Mouse (Mus musculus): ENCODE measurements around the gene Tmem98. TPM values are rescaled to one million over a fixed set of nuclear protein-coding genes. Genes with fewer than 3 reads are reported as not detected.

Gene Tmem98
- 1 to 10 TPM; 6.3 to 7.5 TPM for total RNA-seq (2021)
- long read RNA-seq, experiment 1, transcript Tmem98-201 (7 exons, 1,633 nt) = major isoform, 18 of 20 reads
- long read RNA-seq, experiment 1, partial matches to known transcripts = 2 of 20 reads
- long read RNA-seq, experiment 1, other reads (novel, unspliced or antisense) = 0 of 20 reads
- long read RNA-seq, experiment 2, transcript Tmem98-201 (7 exons, 1,633 nt) = major isoform, 17 of 18 reads
- long read RNA-seq, experiment 2, partial matches to known transcripts = 0 of 18 reads
- long read RNA-seq, experiment 2, other reads (novel, unspliced or antisense) = 1 of 18 reads

DNA sequence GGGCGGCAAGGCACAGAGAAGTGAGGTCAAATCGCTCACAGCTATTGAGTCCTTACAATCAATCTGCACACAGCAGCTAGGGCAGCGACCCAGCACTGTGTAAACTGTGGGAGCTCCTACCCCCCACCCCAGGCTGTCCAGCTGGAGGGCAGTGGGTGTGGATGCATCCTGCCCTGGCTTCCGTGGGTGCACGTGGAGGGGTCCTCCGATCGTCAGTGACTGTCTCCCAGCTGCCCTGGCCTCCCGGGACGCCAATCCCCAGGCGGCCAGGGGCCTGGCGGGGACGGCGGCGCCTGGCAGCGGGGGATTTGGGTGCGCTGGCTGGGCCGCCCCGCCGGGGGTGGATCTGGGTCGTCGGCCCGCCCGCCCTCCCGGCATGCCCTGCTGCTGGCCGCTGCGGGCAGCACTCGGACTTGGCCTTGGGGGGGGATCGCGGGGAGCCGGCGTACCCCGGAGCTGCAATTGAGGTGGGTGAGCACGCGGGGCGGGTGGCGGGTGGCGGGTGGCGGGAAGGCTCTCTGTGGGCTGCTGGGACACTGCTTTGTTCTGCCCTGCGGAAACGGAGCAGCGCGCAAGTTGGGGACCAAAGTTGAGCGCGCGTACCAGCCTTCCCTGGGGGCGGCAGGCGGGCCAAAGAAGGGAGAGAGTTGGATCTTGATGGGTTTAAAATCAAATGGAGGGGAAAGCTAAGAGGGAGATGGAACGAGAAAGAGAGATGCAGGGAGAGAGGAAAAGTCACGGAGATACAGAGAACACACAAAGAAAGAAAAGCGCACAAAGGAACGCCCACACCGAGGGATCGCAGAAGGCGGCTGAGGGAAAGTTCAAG, at the start of gene Tmem98:
Gene Tmem98, plus strand, starts transcription at position 183 of the 829 bp plus-strand sequence.
- DNase-seq (ENCODE audit: low spot score in 2 of 2) = peak; percentile 7 to 16

DNA sequence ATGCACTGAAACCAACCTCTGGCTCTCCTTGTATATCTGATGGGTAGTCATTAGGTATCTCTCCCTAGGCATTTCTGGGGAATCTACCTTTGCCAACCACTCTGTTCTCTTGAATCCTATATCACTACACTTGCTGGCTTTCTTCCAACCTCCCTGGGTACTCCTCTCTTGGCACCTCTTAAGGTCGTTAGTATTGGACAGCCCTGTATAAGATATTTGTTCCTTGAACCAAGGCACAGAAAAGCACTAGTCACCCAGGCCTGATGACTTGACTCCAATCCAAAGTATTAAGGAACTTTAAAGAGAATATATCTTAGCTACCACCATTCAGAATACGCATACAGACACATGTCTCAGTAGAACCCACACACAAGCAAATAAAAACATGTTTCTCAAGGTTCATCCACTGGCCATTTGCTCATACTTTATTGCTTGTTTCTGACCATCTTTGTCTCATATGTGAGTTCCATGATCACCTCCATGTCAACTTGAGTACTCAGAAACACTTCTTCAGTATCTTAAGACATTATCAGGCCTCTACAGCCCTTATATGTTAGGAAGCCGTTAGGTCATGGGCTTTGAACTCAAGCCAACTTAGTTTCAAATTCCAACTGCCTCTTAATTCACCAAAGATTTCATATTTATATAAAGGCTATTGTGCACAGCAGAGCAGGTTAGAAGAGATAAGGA, 48.5 kb upstream of the Tmem98 start:
- no peak for DNase-seq (ENCODE audit: low spot score in 2 of 2)

DNA sequence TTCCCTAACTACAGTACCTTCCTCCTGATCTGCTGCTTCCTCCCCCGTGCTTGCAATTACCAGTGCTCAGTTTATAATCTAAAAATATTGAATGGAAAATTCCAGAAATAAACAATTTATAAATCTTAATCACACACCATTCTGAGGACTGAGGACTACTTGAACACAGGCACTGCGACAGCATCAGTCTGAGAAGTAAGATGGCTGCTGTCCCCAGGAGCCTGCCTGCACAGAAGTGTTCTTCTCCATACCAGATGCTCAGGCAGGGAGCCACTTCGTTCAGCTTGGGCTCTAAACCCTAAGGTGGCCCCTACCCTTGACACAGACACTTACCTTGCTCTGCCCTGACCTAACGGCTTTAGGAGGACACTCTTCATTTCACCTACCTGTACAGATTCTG, 47.9 kb upstream of the Tmem98 start:
- DNase-seq (ENCODE audit: low spot score in 2 of 2) = no peak

DNA sequence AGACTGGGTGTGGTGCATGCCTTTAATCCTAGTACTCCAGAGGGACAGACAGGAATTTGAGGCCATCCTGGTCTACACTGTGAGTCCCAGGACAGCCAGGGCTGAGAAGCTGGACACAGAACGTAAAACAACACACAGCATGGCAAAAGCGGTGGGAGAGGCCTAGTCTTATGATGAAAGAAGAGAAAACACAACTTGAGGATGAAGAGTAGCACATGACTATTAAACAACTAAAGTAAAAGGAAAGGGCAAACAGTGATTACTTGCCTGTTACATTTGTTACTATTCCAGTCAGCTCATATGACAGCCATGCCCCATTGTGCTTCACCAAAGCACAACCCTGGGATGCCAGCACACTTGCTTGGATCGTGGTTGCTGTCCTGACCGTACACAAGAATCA, 43.9 kb upstream of the Tmem98 start:
- no peak for DNase-seq (ENCODE audit: low spot score in 2 of 2)

DNA sequence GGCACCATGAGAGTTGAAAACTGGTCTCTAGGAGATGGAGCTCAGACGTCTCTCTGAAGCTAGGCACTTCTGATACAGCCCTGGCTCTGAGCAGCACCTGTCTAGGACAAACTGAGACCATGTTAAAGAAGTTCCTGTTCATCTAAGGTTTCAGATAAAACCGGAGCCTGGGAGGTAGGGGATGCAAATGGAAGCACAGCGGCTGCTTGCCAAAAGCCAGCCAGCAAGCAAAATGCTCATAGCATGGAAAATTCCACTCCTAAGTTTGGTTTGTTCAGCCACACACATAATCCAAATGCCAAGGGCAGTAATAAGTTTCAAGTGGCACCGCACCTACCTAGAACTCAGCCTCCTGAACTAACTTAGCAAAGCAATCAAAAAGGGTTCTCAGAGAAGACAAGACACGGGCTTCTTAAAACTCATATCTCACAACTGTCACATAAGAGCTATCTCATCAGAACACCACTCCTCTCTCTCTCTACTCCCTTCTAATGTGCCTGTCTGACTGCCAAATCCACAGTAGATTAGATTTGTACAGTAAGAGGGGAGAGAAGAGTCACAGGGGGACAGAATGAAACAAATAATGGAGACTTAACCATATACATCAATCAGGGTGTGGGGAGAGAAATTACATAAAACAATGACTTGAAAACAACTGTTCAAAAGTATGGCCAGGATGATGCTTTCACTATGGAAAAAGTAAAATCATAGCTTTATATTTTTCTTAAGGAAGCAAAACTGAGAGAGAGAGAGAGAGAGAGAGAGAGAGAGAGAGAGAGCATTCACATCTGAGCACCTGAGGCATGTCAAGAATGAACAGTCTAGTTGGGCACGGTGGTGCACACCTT, 43.3 kb upstream of the Tmem98 start:
- no peak for DNase-seq (ENCODE audit: low spot score in 2 of 2)

DNA sequence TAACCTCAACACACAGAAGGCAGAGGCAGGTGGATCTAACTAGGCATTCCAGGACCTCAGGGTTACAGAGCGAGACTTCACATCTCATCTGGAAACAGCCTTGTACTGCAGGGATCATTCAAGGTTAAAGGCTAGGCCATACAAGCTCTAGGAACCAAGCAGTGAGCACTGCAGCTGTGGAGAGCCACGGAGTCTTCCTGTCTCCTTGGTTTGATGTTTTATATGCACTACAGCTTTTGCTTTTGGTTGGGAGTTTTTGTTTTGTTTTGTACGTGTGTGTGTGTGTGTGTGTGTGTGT, 42.7 kb upstream of the Tmem98 start:
- DNase-seq (ENCODE audit: low spot score in 2 of 2) = no peak

DNA sequence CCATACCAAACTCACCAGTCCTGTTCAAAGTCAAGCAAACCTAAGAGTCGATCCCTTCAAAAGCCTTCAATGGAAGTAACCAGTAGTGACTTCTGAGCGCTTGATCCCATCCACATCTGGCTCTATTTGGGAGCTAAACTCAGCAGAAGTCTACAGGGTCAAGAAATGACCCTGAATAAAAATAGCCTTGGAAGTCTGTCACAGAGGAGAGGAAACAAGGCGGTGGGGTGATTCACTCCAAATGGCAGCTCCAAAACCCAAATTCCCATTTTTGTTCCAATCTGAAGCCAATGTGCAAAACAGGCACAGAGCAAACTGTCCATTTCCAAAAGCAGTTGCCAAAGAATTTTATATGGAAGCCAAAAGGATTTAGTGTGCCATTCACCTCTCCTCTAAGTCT, 38.8 kb upstream of the Tmem98 start:
- DNase-seq (ENCODE audit: low spot score in 2 of 2) = no peak

DNA sequence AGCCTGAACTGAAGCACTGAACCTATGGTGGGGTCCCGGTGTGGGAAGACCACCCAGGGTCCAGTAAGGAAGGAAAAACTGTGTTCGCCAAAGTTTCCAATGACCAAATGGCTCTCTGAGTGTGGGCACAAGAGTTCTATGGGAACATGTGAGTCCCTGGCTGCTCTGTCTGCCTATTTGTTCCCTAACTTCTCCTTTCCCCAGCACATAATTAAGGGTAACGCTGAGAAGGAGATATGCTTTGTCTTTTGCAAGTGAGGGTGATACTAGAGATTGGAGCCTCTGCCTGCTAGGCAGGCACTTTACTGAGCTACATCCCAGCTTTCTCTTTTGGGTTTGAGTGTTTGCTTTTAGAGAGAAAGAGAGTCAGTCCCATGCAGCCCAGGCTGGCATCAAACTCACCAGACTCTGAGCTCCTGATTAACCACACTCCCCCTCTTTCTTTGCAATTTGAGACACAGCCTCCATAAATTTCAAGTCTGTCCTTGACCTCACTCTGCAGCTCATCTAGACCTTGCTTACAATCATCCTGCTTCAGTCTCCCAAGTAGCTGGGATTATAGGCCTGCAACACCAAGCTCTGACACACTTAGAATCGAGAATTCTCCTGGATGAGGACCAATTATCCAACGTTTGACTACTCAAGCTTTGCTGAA, 38.3 kb upstream of the Tmem98 start:
- no peak for DNase-seq (ENCODE audit: low spot score in 2 of 2)

DNA sequence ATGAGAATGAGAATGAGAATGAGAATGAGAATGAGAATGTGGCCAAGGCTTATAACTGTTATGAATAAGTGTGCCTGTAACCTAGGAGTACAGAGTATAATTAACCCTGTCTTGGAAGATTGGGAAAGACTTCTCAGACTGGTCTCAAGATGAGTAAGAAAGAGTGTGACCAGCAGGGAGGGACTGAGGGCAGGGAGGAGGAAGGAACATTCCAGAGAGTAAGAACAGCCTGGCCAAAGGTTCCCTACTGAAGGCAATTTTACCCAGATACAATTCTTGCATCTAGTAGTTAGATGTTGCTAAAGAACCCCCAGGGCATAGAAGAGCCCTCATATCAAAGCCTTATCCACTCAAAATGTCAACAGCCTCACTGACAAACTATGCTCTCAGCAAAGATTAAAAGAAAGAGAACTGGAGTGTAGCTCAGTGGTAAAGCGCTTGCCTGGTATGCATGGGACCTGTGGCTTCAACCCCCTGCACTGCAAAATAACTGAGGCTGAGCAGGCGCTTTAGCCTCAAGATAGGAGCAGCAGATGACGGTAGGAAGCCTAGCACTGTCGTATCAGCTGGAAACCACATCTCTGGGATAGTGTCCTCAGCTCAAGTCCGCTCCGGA, 37.3 kb upstream of the Tmem98 start:
- DNase-seq (ENCODE audit: low spot score in 2 of 2) = no peak

DNA sequence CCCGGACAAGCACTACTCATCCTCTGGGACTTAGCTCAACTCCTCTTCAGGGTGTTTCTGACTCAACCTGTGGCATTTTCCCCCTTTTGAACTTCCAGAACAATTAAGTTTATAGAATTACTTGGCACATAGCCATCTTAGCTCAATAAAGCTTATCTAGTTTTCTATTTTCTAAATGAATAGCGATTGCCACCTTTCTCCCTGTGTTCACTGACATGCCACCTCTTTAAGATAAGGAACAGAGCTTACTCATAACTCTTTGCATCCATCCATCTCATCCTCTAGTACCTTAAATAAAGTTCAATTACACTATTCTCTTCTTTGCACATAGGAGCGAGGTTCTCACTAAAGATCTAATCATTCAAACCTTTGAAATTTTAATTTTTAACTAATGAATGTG, 34.4 kb upstream of the Tmem98 start:
- no peak for DNase-seq (ENCODE audit: low spot score in 2 of 2)

DNA sequence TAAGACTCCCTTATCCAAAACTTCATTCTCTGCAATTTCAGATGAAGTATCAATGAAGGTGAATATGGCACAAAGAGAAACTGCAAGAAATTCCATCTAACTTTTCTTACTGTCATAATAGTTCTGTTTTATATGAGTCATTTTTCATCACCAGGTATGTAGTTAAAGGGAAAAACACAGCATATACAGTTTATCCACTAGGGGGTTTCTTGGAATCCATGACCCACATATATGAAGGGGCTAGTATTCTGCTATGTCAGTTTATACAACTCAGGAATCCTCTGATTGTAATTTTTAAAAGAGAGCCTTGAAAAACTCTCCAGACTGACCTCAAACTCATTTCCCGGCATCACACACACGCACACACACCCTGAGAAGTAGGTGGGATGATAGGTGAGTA, 32.3 kb upstream of the Tmem98 start:
- DNase-seq (ENCODE audit: low spot score in 2 of 2) = no peak

DNA sequence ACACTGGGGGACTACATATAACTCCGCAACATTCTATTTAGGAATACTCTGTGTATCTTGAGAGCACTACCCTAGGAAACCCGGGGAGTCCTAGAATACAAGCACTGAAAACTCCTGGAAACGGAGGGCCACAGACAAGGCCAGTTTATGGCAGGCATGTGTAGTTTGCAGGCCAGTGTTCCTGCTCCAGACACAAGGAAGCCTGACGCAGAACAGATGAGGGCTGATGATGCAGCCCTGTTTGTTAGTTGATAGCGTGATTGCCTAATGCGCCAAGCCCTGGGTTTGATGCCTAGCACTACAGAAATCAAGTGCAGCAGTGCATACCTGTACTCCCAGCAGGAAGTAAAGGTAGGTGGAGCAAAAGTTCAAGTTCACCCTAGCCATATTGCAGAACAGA, 31.8 kb upstream of the Tmem98 start:
- no peak for DNase-seq (ENCODE audit: low spot score in 2 of 2)

DNA sequence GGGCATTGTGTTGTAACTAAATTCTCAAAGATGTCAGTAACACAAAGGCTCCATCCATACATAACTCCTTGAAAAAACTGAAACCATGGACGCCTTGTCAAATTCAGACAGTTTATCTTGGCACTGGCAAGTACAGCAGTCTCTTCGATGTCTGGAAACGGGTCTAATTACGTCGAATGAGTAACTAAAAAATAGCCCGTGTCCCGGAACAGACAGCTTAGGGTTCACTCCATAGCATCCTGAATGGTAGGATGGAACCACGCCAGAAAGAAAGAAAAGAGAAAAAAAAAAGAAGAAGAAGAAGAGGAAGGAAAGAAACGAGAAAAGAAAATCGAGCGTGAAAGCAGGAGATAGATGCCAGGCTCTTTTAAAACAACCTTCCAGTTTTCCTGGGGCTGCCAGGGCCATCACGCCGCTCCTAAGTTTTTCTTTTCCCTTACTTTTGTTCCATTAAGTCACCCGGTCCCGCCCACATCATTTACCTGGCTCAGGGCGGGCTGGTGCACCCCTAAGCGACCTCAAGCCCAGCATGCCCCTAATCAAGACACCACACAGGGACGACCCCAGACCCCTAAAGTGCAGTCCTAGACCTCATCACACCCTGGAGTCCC, 31.0 kb upstream of the Tmem98 start:
- no peak for DNase-seq (ENCODE audit: low spot score in 2 of 2)

DNA sequence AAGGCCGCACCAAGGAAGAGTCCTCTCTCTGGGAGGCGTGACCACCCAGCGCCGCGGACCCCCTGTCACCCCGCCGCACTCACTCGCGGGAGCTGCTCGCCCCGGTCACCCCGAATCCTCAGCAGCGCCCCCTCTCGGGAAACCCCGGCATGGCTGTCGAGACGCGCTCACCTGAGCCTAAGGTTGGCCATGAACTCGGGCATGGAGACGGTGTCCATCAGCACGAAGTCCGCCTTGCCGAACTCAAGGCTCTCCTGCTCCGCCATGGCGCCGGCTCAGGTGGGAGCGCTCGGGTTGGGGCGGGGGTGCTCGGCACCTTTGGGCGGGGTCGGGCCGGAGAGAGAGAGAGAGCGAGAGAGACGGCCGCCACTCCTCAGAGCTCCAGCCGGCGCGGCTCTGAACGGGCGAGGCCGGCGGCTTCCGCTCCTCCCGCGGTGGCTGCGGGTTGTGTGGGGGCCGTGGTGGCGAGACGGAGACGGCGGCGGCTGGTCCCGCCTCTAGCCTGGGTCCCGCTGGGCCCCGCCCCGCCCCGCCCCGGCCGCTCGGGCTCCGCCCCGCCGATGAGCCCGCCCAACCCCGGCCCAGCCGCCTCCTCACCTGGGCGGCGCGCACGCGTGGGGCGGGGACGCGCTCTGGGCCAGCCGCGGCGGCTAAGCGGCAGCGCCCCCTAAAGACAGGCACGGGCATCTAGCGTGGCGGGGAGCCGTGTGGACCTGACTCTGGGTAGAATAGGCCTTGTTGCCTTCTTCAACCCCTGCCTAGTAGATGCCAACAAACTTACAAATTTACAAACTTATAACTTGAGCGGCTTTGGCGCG, 30.2 kb upstream of the Tmem98 start, which contains the start of gene Myo1d:
Gene Myo1d, minus strand, starts transcription at position 499 of the 818 bp plus-strand sequence.
- peak; percentile 87 to 90 for DNase-seq (ENCODE audit: low spot score in 2 of 2)

DNA sequence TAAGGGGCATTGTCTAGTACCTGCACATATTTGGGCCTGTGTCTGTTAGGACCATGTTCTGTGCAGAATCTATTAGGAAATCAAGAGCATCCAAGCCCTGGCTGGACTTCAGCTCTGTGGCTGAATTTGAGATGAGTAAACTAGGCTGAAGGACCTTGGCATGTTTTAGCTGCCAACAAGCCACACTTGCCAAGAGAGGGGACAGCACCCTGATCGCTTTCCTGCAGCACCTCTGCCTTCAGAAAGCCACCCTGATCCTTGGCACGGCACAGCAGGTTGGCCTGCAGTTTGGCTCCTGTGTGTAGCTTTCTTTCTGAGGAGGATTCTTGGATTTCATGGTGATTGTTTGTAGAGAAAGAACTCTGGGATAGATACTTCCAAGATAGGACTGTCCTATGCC, 28.4 kb upstream of the Tmem98 start:
- DNase-seq (ENCODE audit: low spot score in 2 of 2) = no peak

DNA sequence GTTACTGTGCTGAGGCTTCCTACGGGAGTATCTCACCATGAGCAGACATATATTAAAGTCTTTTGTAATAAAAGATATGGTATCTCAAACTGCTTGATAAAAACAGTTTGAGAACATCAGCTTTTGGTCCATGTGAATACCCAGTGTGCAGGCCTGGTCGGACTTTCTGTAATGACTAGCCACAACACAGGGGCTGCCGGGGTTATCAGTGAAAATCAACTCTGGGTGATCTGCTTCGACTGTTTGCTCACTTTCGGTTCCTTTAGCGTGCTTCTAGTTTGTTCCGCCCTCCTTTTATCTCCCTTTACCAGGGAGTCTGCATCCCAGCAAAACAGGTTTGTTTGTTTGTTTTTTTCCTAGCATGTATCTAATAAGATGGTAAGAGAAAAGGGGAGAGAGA, 26.5 kb upstream of the Tmem98 start:
- DNase-seq (ENCODE audit: low spot score in 2 of 2) = no peak

DNA sequence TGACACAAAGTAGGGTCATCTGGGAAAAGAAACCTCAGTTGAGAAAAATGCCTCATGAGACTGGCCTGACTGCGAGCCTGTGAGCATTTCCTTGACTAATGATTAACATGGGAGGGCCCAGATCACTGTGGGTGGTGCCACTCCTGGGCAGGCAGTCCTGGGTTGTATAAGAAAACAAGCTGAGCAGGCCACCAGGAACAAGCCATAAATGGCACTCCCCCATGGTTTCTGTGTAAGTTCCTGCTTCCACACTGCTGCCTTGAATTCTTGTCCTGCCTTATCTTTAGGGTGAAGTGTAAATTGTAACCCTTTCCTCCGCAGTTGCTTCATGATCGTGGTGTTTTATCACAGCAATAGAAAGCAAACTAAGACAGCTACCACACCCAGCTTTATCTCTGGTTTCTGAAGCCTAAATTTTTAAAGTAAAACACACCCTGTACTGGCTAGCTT, 25.7 kb upstream of the Tmem98 start:
- no peak for DNase-seq (ENCODE audit: low spot score in 2 of 2)

DNA sequence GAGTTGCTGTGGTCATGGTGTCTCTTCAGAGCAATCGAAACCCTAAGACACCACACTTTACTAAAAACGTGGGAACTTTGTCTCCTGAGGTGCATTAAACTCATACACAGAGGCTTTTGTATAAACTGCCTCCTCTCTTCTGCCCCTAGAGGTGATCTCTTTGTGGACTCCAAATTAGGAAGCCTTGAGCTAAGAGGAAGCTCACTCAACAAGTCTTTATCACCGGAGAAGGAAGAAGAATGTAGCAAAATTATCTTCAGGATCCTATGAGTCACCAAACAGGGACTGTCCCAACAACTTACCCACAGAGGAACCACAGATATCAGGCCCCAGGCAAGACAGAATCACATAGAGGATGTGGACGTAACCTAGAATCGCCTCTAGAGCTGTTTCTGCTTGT, 24.3 kb upstream of the Tmem98 start:
- no peak for DNase-seq (ENCODE audit: low spot score in 2 of 2)

DNA sequence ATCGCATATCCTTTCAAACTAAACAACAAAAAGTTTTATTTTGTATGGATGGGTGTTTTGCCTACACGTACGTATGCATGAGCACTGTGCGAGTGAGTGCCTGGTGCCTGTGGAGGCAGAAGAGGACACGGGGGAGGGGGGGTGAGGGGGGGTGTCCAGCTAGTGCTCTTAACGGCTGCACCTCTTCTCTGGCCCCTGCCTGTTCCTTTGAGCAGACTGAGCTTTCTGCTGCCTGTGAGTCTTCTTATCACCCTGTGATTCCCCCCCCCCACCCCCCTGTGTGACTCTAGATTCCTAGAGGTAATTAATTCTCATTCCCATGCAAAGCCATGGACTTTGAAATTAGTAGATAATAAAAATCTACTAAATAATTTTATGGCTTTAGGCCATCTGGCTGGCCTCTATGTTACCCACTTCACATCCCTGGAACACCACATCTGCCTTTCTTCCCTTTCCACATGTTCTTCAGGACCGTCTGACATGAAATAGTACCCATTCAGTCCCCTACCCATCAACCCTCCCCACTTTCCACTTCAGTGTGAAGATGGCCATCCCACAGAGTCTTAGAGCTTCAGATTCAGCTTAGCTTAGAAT, 20.2 kb upstream of the Tmem98 start:
- DNase-seq (ENCODE audit: low spot score in 2 of 2) = no peak

Data from left cerebral cortex, adult 18-20 months (tissue).